Mouse (Mus musculus) hindbrain, embryonic 11.5 days (tissue): ENCODE measurements around the gene 1700020L24Rik. TPM values are rescaled to one million over a fixed set of nuclear protein-coding genes. Genes with fewer than 3 reads are reported as not detected.

Experiments
- ATAC-seq: fragments of 200-750 bp; cut with Nextera tagmentation; 2 replicates; pipeline ENCODE4 v1.8.0; 2017; ENCODE audit warnings: mild to moderate bottlenecking, moderate TSS enrichment, moderate library complexity; ENCODE audit not compliant: low FRiP score
- DNase-seq: peaks from one replicate; pipeline ENCODE4 v3.0.0-alpha.2; 2015; ENCODE audit warnings: low spot score
- H3K27ac ChIP-seq: fragments of 300-500 bp; sonication (generic); 2 replicates; pipeline ENCODE4 v1.5.1; 2014; ENCODE audit warnings: mild to moderate bottlenecking, low read depth, low read length
- H3K27me3 ChIP-seq: fragments of 300-500 bp; sonication (generic); 2 replicates; pipeline ENCODE4 v1.6.1; 2014; ENCODE audit warnings: mild to moderate bottlenecking, low read length, moderate library complexity, mixed read lengths; ENCODE audit not compliant: control insufficient read depth, insufficient read depth
- H3K36me3 ChIP-seq: fragments of 300-500 bp; sonication (generic); 2 replicates; pipeline ENCODE4 v1.6.1; 2014; ENCODE audit warnings: mild to moderate bottlenecking, low read length, moderate library complexity, mixed read lengths; ENCODE audit not compliant: control insufficient read depth, insufficient read depth
- H3K4me1 ChIP-seq: fragments of 300-500 bp; sonication (generic); replicated peaks from 2 replicates; pipeline ENCODE4 v1.6.1; 2014; ENCODE audit warnings: low read length, mixed read lengths; ENCODE audit not compliant: control insufficient read depth, insufficient read depth
- H3K4me2 ChIP-seq: fragments of 300-500 bp; sonication (generic); replicated peaks from 2 replicates; pipeline ENCODE4 v1.6.1; 2014; ENCODE audit warnings: mild to moderate bottlenecking, low read depth, low read length
- H3K4me3 ChIP-seq: fragments of 300-500 bp; sonication (generic); 2 replicates; pipeline ENCODE4 v1.5.1; 2014; ENCODE audit warnings: low read depth, low read length
- H3K9ac ChIP-seq: fragments of 300-500 bp; sonication (generic); 2 replicates; pipeline ENCODE4 v1.6.1; 2014; ENCODE audit warnings: low read depth, low read length
- H3K9me3 ChIP-seq: fragments of 300-500 bp; sonication (generic); 2 replicates; pipeline ENCODE4 v1.6.1; 2016; ENCODE audit warnings: low read length; ENCODE audit not compliant: control insufficient read depth
- WGBS: fragments of 180-500 bp; shearing (Covaris S2); extraction: QIAGEN DNeasy Blood & Tissue Kit; methylation state at CpG from one replicate; pipeline ENCODE4 v1.1.7; 2014; 5-methylcytosine and 5-hydroxymethylcytosine counted together
- polyA plus RNA-seq: library from polyadenylated mRNA; unstranded; fragments of >200 nt; fragmentation: Nextera tagmentation; extraction: Ambion mirVana; gene quantifications from 2 replicates; pipeline ENCODE4 v1.2.1, GENCODE M21; 2014

Gene 1700020L24Rik
- polyA plus RNA-seq, 1 experiment from 2014 or later, result 0.83 TPM

DNA sequence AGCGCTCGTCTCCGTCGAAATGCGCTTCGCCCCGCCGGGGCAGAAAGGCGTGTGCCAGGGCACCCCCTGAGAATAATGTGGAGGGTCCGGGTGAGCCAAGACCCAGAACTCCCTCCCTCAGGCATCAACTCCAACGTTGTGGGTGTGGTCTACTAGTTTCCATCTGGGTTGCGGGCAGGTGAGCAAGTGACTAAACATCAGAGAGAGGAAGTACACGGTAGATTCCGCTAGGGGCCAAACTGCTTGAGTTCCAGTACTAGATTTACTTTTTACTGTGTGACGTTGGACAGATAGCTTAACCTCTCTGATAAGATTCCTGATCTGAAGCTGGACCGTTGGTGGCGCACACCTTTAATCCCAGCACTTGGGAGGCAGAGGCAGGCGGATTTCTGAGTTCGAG, 7.5 kb downstream of the 1700020L24Rik start:
- 28% methylated on average over 19 of the region's 19 CpGs for WGBS
- no peaks in the 10 kb centered on the region; the same call in 1 of the 2 replicates for H3K4me1 ChIP-seq
- H3K27me3 ChIP-seq, result peaks cover 46% of the 10 kb centered on the region
- H3K9ac ChIP-seq, result no peak overlapping the region
- no peaks in the 10 kb centered on the region for H3K36me3 ChIP-seq
- no peaks in the 10 kb centered on the region for H3K9me3 ChIP-seq
- DNase-seq (no peak), ATAC-seq (no peak)
- no peak overlapping the region for H3K4me3 ChIP-seq
- H3K27ac ChIP-seq, result no peak overlapping the region
- 0 out of 2 replicates have a peak overlapping the region, but pooled peaks have one; percentile 17 for H3K4me2 ChIP-seq

DNA sequence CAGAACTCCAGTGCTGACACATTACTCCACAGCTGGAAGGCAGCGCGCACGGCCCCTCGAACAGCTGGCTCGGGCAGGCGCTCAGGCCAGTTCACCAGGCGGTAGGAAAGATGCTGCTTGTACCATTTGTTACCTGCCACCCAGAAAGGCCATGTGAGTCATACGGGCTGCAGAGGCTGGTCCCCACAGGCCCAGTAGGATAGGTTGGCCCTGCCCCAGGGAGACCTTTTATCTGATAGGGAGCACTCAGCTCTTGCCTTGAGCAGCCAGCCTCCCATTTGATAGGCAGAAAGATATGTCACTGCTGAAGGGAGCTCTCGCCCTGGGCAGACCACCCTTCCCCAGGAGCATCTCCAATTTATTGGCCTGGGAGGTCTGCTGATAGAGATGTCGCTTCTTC, 10.1 kb downstream of the 1700020L24Rik start:
- Histone ChIP-seq H3K36me3 (no peaks in the 10 kb centered on the region), H3K9me3 (no peaks in the 10 kb centered on the region), H3K4me1 (no peaks in the 10 kb centered on the region; the same call in 1 of the 2 replicates), H3K4me2 (no peak overlapping the region), H3K27ac (no peak overlapping the region), H3K4me3 (no peak overlapping the region), H3K27me3 (peaks cover 29% of the 10 kb centered on the region), H3K9ac (no peak overlapping the region)
- no peak for ATAC-seq
- DNase-seq, result no peak
- WGBS, result 68% methylated on average over 10 of the region's 10 CpGs

DNA sequence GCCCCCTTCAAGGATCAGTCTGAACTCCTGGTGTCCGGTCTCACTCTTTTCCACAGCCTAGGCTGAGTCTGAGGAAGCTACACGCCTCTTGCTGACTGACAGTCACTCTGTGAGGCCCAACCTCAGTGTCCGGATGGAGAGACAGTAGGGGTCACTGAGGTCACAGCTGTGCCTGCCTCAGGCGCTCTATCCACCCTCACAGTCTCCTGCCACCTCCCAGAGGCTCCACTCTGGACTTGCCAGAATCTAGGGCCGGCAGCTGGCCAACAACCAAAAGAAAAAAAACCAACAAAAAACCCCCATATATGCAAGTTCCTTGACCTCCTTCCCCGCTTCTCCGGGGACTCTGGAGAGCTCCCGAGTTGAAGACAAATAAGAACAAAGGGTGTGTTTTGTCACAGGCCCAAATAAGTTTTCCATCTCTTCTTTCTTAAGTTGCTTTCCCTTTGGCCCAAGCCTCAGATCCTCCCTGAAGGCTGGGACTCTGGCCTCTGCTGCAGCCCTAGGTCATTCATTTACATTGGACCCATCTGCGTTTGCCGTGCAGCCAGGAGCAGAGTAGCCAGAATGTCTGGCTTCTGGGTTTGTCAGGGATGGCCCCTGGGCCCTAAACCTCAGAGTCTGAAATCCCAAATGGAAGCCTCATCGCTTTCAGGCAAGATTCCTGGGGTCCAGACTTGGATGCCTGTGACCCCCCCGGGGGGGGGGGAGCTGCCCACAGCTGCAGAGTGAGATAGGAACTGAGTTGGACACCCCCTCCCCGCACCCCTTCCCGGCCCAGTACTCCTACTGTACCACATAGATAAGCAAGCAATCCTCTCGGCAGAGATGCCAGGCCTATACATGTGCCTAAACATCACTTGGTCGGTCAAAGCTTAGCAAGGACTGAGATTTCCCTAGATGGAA, 10.8 kb downstream of the 1700020L24Rik start:
- 35% methylated on average over 16 of the region's 16 CpGs for WGBS

DNA sequence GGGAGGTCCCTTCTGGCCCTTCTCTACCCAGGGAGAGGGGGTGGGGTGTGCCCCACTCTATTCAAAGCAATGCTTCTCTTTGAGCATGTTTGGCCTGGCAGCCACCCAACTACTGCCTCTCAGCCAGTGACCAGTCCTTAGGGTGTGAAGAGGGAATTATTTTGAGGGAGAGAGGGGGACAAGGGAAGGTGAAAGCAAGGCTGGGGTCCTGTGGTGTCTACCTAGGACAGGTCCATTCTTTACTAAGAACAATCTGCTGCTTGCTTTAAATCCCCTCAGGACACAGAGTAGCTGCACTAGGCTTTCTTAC, 11.4 kb downstream of the 1700020L24Rik start:
- H3K4me1 ChIP-seq, result no peaks in the 10 kb centered on the region; the same call in 1 of the 2 replicates
- H3K27me3 ChIP-seq, result peaks cover 18% of the 10 kb centered on the region
- H3K4me2 ChIP-seq, result no peak overlapping the region
- no peaks in the 10 kb centered on the region for H3K9me3 ChIP-seq
- peak overlapping the region; percentile 20; the same call in 1 of the 2 replicates for H3K27ac ChIP-seq
- H3K4me3 ChIP-seq, result no peak overlapping the region
- DNase-seq (peak; percentile 19), ATAC-seq (no peak)
- H3K36me3 ChIP-seq, result no peaks in the 10 kb centered on the region
- no peak overlapping the region for H3K9ac ChIP-seq

More for the DNA sequence above, 10.8 kb downstream of the 1700020L24Rik start:
- no peaks in the 10 kb centered on the region for H3K36me3 ChIP-seq
- DNase-seq (peak; percentile 38), ATAC-seq (no peak)
- no peak overlapping the region for H3K4me3 ChIP-seq
- H3K9ac ChIP-seq, result no peak overlapping the region
- no peaks in the 10 kb centered on the region; the same call in 1 of the 2 replicates for H3K4me1 ChIP-seq
- peaks cover 24% of the 10 kb centered on the region for H3K27me3 ChIP-seq
- no peaks in the 10 kb centered on the region for H3K9me3 ChIP-seq
- peak overlapping the region; percentile 20; the same call in 1 of the 2 replicates for H3K27ac ChIP-seq
- no peak overlapping the region for H3K4me2 ChIP-seq

DNA sequence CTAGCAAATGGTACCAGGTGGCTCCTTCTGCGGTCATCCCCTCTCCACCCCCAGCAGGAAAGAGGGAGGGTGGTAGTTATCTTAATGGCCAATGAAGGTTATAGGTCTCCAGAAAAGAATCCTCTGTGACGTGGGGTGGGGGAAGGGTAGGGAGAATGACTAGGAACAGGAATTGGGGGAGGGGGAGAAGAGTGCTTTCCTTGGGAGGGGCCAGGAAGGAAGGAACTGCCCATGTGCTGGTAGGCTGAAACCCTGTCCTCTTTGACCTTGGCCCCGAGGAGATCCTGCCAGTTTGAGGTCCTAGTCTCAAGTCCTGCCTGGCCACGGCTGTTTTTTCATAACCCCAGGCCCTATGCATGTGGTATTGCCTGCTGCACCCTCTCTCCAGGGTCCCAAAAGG, 11.8 kb downstream of the 1700020L24Rik start:
- Histone ChIP-seq H3K9ac (no peak overlapping the region), H3K27me3 (peaks cover 14% of the 10 kb centered on the region), H3K9me3 (no peaks in the 10 kb centered on the region), H3K36me3 (no peaks in the 10 kb centered on the region), H3K27ac (peak overlapping the region; percentile 20; the same call in 1 of the 2 replicates), H3K4me3 (no peak overlapping the region), H3K4me1 (no peaks in the 10 kb centered on the region; the same call in 1 of the 2 replicates), H3K4me2 (no peak overlapping the region)
- DNase-seq, result no peak
- 58% methylated on average over 4 of the region's 4 CpGs for WGBS
- ATAC-seq, result no peak

DNA sequence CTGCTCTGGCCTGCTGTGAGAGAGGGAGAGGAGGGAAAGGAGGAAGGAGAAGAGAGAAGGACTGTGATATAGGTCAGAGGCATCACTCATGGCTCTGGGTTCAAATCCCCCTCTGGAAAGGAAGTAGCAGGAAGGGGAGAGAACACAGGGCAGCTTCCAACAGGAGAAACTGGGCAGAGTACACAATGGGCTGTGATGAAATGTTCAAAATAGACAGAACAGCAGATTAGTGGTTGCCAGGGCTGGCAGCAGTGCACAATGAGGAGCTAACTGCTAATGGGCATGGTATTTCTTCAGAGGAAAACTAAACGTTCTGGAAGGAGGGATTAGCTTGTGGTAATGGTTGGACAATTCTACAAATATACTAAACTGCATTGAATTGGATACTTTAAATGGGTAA, 13.1 kb downstream of the 1700020L24Rik start:
- Histone ChIP-seq H3K27ac (no peak overlapping the region), H3K4me1 (no peaks in the 10 kb centered on the region), H3K9ac (no peak overlapping the region), H3K36me3 (no peaks in the 10 kb centered on the region), H3K4me2 (no peak overlapping the region), H3K4me3 (no peak overlapping the region), H3K9me3 (no peaks in the 10 kb centered on the region), H3K27me3 (peaks cover 3% of the 10 kb centered on the region; the same call in 1 of the 2 replicates)
- no peak for DNase-seq
- ATAC-seq, result no peak
- 56% methylated on average over 1 of the region's 1 CpGs for WGBS

DNA sequence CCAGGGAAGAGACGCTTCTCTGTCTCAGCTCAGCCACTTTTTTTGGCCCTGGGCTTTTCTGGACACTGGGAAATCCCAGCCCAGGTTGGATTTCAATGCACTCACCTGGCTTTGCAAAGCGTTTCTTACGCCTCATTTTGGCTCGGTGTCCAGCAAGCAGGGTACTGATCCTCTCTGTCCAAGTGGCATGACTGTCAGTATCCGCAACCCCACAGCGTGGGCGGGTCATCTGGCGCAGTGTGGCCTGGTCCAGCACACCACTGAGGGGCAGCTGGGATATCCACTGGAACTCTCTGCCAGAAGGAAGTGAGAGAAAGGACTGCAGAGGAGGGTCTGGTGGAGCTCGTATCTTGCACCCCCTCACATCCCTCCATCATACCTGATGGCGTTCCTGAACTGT, 13.8 kb downstream of the 1700020L24Rik start:
- Histone ChIP-seq H3K27ac (no peak overlapping the region), H3K9me3 (no peaks in the 10 kb centered on the region), H3K36me3 (no peaks in the 10 kb centered on the region), H3K4me2 (no peak overlapping the region), H3K4me3 (no peak overlapping the region), H3K9ac (no peak overlapping the region), H3K27me3 (peaks cover under 1% of the 10 kb centered on the region; the same call in 1 of the 2 replicates), H3K4me1 (no peaks in the 10 kb centered on the region)
- ATAC-seq (no peak), DNase-seq (no peak)
- WGBS, result 87% methylated on average over 10 of the region's 10 CpGs

DNA sequence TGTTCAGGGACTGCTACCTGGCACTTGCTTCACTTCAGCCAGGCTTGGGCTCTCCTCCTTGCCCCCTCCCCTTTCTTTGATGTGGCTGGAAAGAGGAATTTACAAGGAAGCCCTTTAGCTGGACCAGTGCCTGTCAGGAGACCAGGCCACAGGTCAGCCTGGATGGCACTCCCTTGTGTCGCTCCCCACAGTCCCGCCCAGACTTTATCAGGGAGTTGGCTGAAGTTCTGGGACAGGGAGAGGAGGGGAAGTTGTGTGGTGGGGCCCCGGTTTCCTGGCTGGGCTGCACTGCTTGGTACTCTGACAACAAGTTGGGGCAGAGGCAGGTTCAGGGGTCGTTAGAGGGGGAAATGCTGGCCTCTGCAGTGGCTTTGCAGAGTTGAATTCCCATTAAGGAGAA, 17.1 kb downstream of the 1700020L24Rik start:
- DNase-seq (no peak), ATAC-seq (no peak)
- Histone ChIP-seq H3K9ac (no peak overlapping the region), H3K27ac (no peak overlapping the region), H3K9me3 (no peaks in the 10 kb centered on the region), H3K4me2 (no peak overlapping the region), H3K36me3 (no peaks in the 10 kb centered on the region), H3K4me1 (no peaks in the 10 kb centered on the region), H3K27me3 (no peaks in the 10 kb centered on the region; the same call in 1 of the 2 replicates), H3K4me3 (no peak overlapping the region)
- WGBS, result 34% methylated on average over 4 of the region's 4 CpGs

DNA sequence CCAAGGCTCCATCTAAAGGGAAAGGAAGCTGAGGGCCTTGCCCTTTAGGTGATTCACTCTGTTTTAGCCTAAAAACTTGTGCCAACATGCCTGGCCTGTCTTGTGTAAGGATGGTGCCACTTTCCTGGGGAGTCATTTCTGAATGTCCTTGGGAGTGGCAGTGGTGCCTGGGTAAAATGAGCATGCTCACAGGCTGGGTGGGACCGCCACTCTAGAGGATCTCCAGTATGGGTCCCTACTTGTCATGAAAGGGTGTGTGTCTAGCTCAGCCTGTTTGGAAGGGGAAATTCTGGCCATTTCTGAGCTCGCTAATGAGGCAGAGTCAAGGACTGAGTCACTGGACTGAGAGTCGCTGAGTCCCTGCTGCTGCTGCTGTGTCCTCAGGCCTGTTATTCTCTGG, 18.1 kb downstream of the 1700020L24Rik start:
- no peaks in the 10 kb centered on the region; the same call in 1 of the 2 replicates for H3K27me3 ChIP-seq
- H3K4me3 ChIP-seq, result no peak overlapping the region
- H3K9me3 ChIP-seq, result no peaks in the 10 kb centered on the region
- no peak overlapping the region for H3K27ac ChIP-seq
- H3K9ac ChIP-seq, result no peak overlapping the region
- H3K4me2 ChIP-seq, result no peak overlapping the region
- no peak for DNase-seq
- no peak for ATAC-seq
- WGBS, result 85% methylated on average over 3 of the region's 3 CpGs
- no peaks in the 10 kb centered on the region for H3K36me3 ChIP-seq
- H3K4me1 ChIP-seq, result no peaks in the 10 kb centered on the region
